Mouse (Mus musculus) heart, adult 2 months (tissue): ENCODE measurements around the gene Nfia. TPM values are rescaled to one million over a fixed set of nuclear protein-coding genes. Genes with fewer than 3 reads are reported as not detected.

Experiments
- DNase-seq, 2 experiments: peaks; one replicate each; pipeline ENCODE4 v3.0.0; 2021
- H3K27ac ChIP-seq: fragments of 200-600 bp; 2 replicates; pipeline ENCODE4 v1.8.1; 2022
- H3K27me3 ChIP-seq: fragments of 200-500 bp; 2 replicates; pipeline ENCODE4 v1.6.1; 2012; ENCODE audit warnings: mild to moderate bottlenecking, low read length, inconsistent platforms, mixed read lengths; ENCODE audit not compliant: control insufficient read depth, insufficient read depth
- H3K36me3 ChIP-seq: fragments of 200-500 bp; 2 replicates; pipeline ENCODE4 v1.6.1; 2012; ENCODE audit warnings: low read length, inconsistent platforms; ENCODE audit not compliant: control insufficient read depth, insufficient read depth
- H3K4me1 ChIP-seq: fragments of 200-500 bp; 2 replicates; pipeline ENCODE4 v1.6.1; 2011; ENCODE audit warnings: low read length; ENCODE audit not compliant: control insufficient read depth, insufficient read depth
- H3K4me3 ChIP-seq: fragments of 200-600 bp; 2 replicates; pipeline ENCODE4 v1.8.1; 2022
- H3K79me2 ChIP-seq: fragments of 200-500 bp; replicated peaks from 2 replicates; pipeline ENCODE4 v1.6.1; 2012; ENCODE audit warnings: mild to moderate bottlenecking, inconsistent platforms, low read length, moderate library complexity, mixed read lengths; ENCODE audit not compliant: control insufficient read depth, insufficient read depth
- H3K9ac ChIP-seq: fragments of 200-500 bp; 2 replicates; pipeline ENCODE4 v1.6.1; 2012; ENCODE audit warnings: low read depth, mild to moderate bottlenecking, control low read depth, inconsistent platforms, low read length, mixed read lengths
- CTCF ChIP-seq: fragments of 200-600 bp; IDR thresholded peaks from 2 replicates; pipeline ENCODE4 v1.8.1; 2022; ENCODE audit warnings: antibody characterized with exemption, mild to moderate bottlenecking, moderate library complexity
- EP300 ChIP-seq: fragments of 200-500 bp; IDR thresholded peaks from 2 replicates; pipeline ENCODE4 v1.6.1; 2011; ENCODE audit warnings: low read depth, low read length, control low read depth; ENCODE audit not compliant: insufficient read depth
- POLR2A ChIP-seq: fragments of 200-500 bp; IDR thresholded peaks from 2 replicates; pipeline ENCODE4 v1.6.1; 2011; ENCODE audit warnings: mild to moderate bottlenecking, low read depth, low read length, control low read depth; ENCODE audit not compliant: insufficient read depth
- WGBS: fragments of 180-500 bp; shearing (Covaris S2); methylation state at CpG from one replicate; pipeline ENCODE4 v1.1.7; 2018; 5-methylcytosine and 5-hydroxymethylcytosine counted together
- intact Hi-C: fragments of 180-260 bp; cut with DNase I; formaldehyde crosslinking; loops from one replicate; pipeline ENCODE4 v1.15.1; 2025
- polyA plus RNA-seq: library from polyadenylated mRNA; depleted of rRNA; stranded (reverse); fragments of >200 nt; gene quantifications from 2 replicates; pipeline ENCODE4 v1.2.3, GENCODE M21; 2012
- total RNA-seq, 2 experiments: library from RNA; stranded (reverse); gene quantifications; 2 replicates each; pipeline ENCODE4 v1.2.3; 2021

Gene Nfia
- total and polyA plus RNA-seq, 3 experiments, result 70.3 to 128 (median 126) TPM

- H3K4me3 ChIP-seq, result no peak overlapping the region
- H3K27me3 ChIP-seq, result no peaks in the 10 kb centered on the region
- H3K36me3 ChIP-seq, result peaks cover 18% of the 10 kb centered on the region
- TF ChIP-seq EP300 (no peak), CTCF (no peak), POLR2A (no peak)
- 75% methylated on average over 4 of the region's 4 CpGs for WGBS
- peaks cover 4% of the 10 kb centered on the region for H3K79me2 ChIP-seq
- no peak for DNase-seq
- peaks cover 18% of the 10 kb centered on the region for H3K4me1 ChIP-seq
- intact Hi-C loops, result loop anchor here (5.0 kb wide), 1 partner anchor 37 kb away; no protein-coding TSS in a partner anchor
- no peak overlapping the region for H3K27ac ChIP-seq
- H3K9ac ChIP-seq, result no peak overlapping the region
Measured at GRCm38 (mm10) chr4:97925644-97926043, 153.1 kb downstream of the Nfia start.

DNA sequence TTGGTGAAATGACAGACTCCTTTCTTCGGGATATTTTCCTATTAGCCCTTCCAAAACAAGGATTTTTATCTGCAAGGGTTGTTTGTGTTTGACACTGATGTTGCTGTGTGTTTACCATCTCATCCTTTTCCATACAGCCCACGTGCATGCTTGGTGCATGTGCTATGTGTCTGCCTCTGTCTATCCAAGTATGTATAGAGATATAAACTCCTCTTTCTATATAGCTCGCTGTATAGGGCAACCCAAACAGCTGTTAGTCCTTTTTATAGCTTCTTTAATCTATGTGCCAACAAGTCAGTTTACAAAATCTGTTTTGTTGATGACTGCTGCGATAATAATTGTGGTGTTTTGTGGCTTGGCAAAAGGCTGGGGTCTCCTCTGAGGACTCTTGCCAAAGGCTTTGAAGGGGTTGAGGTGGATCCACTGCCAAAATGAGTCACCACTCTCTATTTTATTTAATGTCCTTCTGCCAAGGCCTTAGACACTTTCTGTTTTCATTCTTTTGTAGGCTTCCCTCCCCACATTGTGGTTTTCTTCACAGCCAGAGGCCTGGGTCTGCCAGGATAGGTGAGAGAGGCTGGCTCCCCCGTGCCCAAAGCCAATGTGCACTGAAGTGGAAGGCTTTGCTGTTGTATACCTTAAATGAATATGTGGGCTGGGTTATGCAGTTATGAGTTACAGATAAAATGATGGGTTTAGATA is 154.2 kb downstream of the Nfia start:
- H3K9ac ChIP-seq, result no peak overlapping the region
- H3K27me3 ChIP-seq, result no peaks in the 10 kb centered on the region
- no peak for DNase-seq
- TF ChIP-seq CTCF, result no peak
- TF ChIP-seq EP300, result no peak
- no peak for TF ChIP-seq POLR2A
- H3K27ac ChIP-seq, result no peak overlapping the region
- intact Hi-C loops, result loop anchor here (5.0 kb wide), 1 partner anchor 36 kb away; no protein-coding TSS in a partner anchor
- H3K79me2 ChIP-seq, result peaks cover 4% of the 10 kb centered on the region
- H3K36me3 ChIP-seq, result peaks cover 16% of the 10 kb centered on the region
- H3K4me1 ChIP-seq, result peaks cover 16% of the 10 kb centered on the region
- H3K4me3 ChIP-seq, result no peak overlapping the region
- WGBS, result 50% methylated on average over 5 of the region's 5 CpGs

DNA sequence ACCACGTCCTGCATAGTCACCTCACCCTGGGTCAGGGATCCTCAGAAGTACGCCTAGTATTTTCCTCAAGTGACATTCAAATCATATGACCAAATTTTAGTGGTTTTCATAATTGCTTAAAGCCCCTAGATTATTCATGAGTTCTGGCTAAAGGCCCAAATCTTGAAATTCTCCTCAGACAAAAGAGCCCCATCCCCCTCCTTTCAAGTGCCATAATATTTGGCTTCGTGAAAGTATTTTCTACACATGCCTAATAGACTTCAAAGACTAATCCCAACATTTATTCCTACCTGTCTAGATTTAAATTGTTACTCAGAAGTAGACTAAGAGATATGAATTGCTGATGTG is 154.7 kb downstream of the Nfia start:
- TF ChIP-seq EP300 (no peak), POLR2A (no peak), CTCF (no peak)
- peaks cover 15% of the 10 kb centered on the region for H3K4me1 ChIP-seq
- no peak overlapping the region for H3K27ac ChIP-seq

DNA sequence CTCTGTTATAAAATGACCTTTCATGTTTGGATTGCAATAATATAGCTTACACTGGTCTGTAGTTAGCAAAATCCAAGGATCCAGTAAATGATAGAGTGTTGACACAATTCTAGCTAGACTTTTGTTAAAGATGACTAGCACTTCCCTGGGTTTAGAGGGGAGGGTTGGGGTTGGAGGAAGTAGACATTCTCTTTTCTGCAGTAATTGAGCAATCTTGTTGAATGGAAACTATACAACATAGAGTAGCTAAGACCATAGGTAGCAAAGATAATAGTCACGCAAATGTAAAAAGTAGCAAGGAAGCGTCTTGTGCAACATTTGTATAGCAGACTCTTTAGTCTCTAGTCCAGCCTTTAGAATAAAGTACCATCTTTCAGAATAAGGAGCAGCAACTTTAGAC is 163.8 kb downstream of the Nfia start:
- Histone ChIP-seq H3K27ac (no peak overlapping the region; the same call in 1 of the 2 replicates), H3K27me3 (no peaks in the 10 kb centered on the region), H3K4me1 (peaks cover 7% of the 10 kb centered on the region), H3K79me2 (no peaks in the 10 kb centered on the region; the same call in none of the 2 replicates), H3K4me3 (no peak overlapping the region), H3K9ac (no peak overlapping the region), H3K36me3 (peaks cover 14% of the 10 kb centered on the region)
- TF ChIP-seq EP300 (no peak), POLR2A (no peak), CTCF (no peak)
- DNase-seq, result no peak
- intact Hi-C loops, result no loop called here
- 85% methylated on average over 2 of the region's 2 CpGs for WGBS

More for the DNA sequence above, 154.7 kb downstream of the Nfia start:
- no peak for DNase-seq
- H3K9ac ChIP-seq, result no peak overlapping the region
- H3K79me2 ChIP-seq, result peaks cover 4% of the 10 kb centered on the region
- H3K36me3 ChIP-seq, result peaks cover 16% of the 10 kb centered on the region
- intact Hi-C loops, result loop anchor here (5.0 kb wide), 1 partner anchor 35 kb away; no protein-coding TSS in a partner anchor
- whole genome bisulfite sequencing, result 65% methylated on average over 3 of the region's 3 CpGs
- no peak overlapping the region for H3K4me3 ChIP-seq
- no peaks in the 10 kb centered on the region for H3K27me3 ChIP-seq

- Histone ChIP-seq H3K79me2 (no peaks in the 10 kb centered on the region; the same call in none of the 2 replicates), H3K4me3 (no peak overlapping the region), H3K36me3 (peaks cover 14% of the 10 kb centered on the region), H3K9ac (no peak overlapping the region), H3K27ac (no peak overlapping the region; the same call in 1 of the 2 replicates), H3K4me1 (peaks cover 7% of the 10 kb centered on the region), H3K27me3 (no peaks in the 10 kb centered on the region)
- TF ChIP-seq EP300, result no peak
- TF ChIP-seq CTCF, result no peak
- no peak for TF ChIP-seq POLR2A
- intact Hi-C loops, result no loop called here
- DNase-seq, result peak in 1 of 2 experiments; percentile 23
- 37% methylated on average over 3 of the region's 3 CpGs for WGBS
Measured at GRCm38 (mm10) chr4:97936912-97937311, 164.4 kb downstream of the Nfia start.

DNA sequence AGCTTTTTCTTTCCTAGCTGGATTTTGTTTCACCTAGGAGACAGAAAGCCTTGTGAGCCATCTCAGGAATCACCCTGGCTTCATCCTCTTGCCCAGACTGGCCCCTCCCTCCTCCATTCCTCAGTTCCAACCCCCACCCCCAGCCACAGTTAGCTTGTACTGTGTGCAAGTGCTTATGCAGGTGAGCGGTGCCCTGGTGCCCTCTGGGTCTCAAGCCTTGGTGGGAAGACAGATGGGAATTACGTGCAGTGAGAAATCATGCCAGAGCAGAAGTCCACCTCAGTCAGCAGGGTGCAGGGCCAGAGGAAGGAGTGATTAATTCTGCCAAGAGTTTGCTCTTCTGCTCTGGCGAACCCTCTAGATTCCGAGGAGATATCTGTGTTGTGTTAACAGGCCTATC is 167.0 kb downstream of the Nfia start:
- peaks cover 14% of the 10 kb centered on the region for H3K36me3 ChIP-seq
- DNase-seq, result no peak
- no peak overlapping the region for H3K27ac ChIP-seq
- intact Hi-C loops, result no loop called here
- peaks cover 6% of the 10 kb centered on the region for H3K4me1 ChIP-seq
- no peak overlapping the region for H3K4me3 ChIP-seq
- no peaks in the 10 kb centered on the region for H3K27me3 ChIP-seq
- no peak overlapping the region for H3K9ac ChIP-seq
- WGBS, result 33% methylated on average over 4 of the region's 4 CpGs
- peaks cover 2% of the 10 kb centered on the region for H3K79me2 ChIP-seq
- no peak for TF ChIP-seq POLR2A
- TF ChIP-seq CTCF, result no peak
